Mouse (Mus musculus) embryo, embryonic 10.5 days (tissue): ENCODE results near the gene Lamc1.
A peak's percentile ranks its signal among the peaks of the same experiment; 100 is the strongest.
"Not testable (repeated sequence)": the region's sequence is repeated elsewhere in the genome, so short reads cannot be mapped to it uniquely, and the experiment has no call there.

Experiments used
- DNase-seq: peaks from one replicate; pipeline ENCODE4 v3.0.0-alpha.2; 2015; ENCODE audit warnings: low spot score

Lamc1 gene

GRCm38 (mm10) chr1:153331796-153332443 lies 666 bp downstream of the Lamc1 start:
- peak; percentile 62 for DNase-seq

DNA sequence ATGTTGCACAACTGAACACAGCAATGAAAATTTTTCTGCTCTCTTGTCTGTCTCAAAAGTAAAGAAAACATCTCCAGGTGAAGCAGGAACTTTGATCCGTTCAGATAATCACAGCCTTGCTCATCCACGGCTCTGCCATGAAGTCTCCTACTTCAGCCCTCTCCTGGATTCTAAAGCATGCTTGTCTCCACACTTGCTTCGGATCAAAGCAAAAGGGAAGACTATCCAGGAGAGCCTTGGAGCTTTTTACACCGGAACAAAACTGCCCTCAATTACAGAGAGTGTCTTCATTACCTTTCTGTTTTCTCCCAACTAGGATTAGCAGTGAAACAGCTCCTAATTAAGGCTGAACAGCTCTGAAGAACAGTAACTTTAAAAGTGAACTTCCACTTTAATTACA lies 1.4 kb downstream of the Lamc1 start:
- DNase-seq: peak; percentile 32

- DNase-seq: no peak
Measured at GRCm38 (mm10) chr1:153329306-153329705, 3.3 kb downstream of the Lamc1 start.

GRCm38 (mm10) chr1:153327063-153327462 lies 5.5 kb downstream of the Lamc1 start:
- no peak for DNase-seq

DNA sequence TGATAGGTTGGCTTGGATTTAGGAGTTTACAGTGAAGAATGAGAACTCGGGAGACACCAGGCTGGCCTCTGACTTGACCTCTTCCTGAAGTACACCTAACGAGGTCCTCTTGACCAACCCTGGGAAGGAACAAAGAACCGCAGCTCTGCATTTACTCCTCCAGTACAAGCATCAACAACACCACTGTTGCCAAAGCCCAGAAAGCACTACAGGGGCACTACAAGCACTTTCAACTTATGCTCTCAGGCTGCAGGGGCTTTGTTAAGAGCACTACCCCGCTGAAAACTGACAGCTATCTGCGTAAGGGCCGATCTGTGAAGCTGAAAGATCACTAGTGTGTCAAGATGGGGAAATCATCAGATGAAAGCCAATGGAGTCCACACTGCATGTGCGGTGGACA lies 6.4 kb downstream of the Lamc1 start:
- DNase-seq: no peak

GRCm38 (mm10) chr1:153321404-153321803 lies 11.2 kb downstream of the Lamc1 start:
- DNase-seq: no peak

DNA sequence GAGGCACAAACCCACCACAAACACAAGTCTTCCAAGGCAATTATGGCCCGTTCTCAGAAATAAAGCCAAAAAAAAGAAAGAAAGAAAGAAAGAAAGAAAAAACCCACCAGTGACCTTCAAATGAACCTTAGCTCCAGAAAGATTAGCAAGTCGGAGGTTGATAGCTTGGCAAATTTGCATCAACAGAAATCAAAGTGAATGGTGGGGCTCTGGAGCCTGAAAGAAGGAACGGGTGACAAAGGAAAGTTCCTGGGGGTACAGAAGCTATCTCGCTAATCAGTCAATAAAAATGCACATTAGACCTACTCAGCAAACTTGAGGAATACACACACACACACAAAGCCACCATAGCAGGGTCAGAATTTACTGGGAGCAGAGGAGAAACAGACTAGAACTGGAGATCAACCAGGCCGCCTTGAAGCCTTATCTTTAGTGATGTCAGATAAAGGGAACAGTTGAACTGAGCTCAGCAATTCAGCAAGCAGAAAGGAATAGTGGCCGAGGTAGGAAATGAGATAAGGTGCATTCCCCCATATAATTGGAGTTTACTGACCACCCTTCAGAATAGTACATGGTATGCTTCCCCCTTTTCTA lies 11.9 kb downstream of the Lamc1 start:
- DNase-seq: no peak

DNA sequence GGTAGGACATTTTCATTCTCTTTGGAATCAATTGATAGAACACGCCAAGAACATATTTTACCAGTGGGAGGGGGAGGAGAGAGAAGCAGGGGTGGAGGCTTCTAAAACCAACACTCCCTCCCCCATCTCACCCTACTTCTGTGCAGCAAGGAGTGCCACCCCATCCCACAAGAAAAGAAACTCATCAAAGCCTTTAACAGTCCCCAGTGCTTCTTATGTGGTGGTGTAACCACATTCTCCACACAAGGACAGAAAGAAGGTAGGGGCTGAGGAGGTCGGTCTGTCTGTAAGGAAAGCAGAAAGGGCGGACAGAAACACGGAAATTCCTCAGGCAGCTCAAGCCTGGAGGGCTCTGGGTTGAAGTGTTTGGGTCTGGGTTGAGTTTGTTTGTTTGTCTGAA lies 12.5 kb downstream of the Lamc1 start:
- DNase-seq: no peak

DNA sequence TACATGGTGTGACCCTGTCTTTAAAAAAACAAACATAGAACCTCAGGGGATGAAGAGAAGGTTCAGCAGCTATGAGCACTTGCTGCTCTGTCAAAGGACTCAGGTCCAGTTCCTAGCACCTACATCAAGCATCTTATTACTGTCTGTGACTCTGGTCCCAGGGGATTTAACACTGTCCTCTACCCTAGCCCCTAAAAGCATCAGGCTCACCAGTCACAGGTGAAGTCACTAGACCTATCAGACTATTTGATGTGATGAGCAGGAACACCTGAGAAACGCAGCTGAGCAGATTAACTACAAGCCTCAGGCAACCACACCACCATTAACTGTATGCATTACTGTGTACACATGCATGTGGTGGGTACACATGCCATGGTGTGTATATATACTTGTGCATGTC lies 13.8 kb downstream of the Lamc1 start:
- DNase-seq: no peak

DNA sequence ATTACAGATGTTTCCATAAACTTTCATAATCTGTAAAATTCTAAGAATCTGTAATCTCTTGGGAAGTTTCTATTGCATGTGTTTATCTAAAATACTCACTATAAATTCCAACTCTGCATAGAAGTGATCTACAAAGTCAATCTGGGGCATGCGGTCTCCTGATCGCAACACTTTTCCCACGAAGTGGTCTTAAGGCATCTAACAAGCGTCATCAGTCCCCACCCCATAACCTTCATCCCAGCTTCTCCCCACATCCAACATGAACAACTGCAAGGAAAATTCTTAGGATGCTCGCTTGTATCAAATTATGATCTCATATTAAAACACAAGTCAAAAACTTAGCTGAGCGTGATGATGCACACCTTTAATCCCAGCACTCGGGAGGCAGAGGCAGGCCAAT lies 14.3 kb downstream of the Lamc1 start:
- DNase-seq: no peak

DNA sequence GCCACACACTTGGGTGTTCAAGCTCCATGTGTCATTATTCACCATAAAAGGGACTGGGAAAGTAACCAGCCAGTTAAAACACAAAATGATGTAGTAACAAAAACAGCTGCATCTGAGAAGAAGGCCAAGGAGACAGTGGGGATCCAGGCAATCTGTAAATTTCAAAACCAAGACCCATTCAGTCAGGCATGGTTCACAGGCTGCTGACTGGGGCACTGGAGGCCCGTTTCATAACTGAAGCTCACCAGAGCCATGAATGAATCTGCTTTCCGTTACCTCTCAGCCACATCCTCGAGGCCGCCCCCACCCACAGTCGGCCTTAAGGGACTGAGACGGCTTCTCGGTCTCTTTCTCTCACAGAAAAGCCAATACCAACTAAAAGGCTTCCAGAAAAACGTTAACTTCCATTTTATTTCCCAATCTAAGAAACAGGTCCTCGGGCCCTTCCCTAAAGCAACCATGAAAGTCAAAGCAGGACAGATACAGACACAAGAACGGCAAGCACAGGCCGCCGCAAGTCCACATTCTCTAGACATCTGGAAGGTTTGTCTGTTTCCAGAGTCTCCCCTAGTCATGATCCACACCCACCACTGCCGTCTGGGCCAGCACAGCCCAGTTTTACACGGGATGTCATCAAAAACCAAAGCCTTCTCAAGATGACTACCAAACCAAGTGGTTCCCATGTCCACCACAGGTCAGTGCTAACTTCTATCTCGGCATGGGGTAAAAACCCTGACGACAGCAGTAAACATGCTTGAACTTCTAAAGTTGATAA lies 14.9 kb downstream of the Lamc1 start:
- no peak for DNase-seq

GRCm38 (mm10) chr1:153316956-153317355 lies 15.6 kb downstream of the Lamc1 start:
- no peak for DNase-seq

- no peak for DNase-seq
Measured at GRCm38 (mm10) chr1:153316286-153316685, 16.3 kb downstream of the Lamc1 start.

- DNase-seq: no peak
Measured at GRCm38 (mm10) chr1:153315121-153315520, 17.5 kb downstream of the Lamc1 start.

DNA sequence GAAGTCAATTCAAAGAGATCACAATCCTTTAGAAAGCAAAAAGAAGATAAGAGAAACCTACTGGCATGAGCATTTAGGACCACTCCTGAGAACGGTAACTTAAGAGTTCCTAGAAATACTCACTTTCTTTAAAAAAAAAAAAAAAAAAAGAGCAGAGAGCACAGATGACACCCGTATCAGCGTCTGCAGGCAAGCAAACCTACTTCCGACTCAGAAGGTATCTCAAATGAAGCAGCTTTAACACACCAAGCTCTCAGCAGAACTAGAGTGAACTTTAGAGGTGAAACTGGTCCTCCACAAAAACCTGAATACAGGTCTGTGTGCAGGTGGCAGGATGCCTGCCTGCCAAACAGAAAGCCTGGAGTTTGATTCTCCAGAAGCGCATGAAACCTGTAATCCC lies 19.6 kb downstream of the Lamc1 start:
- no peak for DNase-seq

- no peak for DNase-seq
Measured at GRCm38 (mm10) chr1:153310190-153310589, 22.4 kb downstream of the Lamc1 start.

- no peak for DNase-seq
Measured at GRCm38 (mm10) chr1:153309310-153309709, 23.3 kb downstream of the Lamc1 start.

GRCm38 (mm10) chr1:153308915-153309296 lies 23.7 kb downstream of the Lamc1 start:
- DNase-seq: peak; percentile 41

GRCm38 (mm10) chr1:153308179-153308914 lies 24.2 kb downstream of the Lamc1 start:
- no peak for DNase-seq

GRCm38 (mm10) chr1:153307509-153308178 lies 24.9 kb downstream of the Lamc1 start:
- peak; percentile 24 for DNase-seq

GRCm38 (mm10) chr1:153305728-153306127 lies 26.9 kb downstream of the Lamc1 start:
- not testable (repeated sequence) for DNase-seq

- DNase-seq: not testable (repeated sequence)
Measured at GRCm38 (mm10) chr1:153305249-153305648, 27.3 kb downstream of the Lamc1 start.
